Mouse (Mus musculus) CH12.LX (cell line): Measurements from ENCODE around the gene Msmb. TPM values are rescaled to one million over a fixed set of nuclear protein-coding genes. Genes with fewer than 3 reads are reported as not detected.

ENCODE experiments used
- DNase-seq: peaks from one replicate; pipeline ENCODE4 v3.0.0-alpha.2; 2013; ENCODE audit errors: extremely low read depth
- H3K27ac ChIP-seq: 2 replicates; pipeline ENCODE4 v1.5.1; 2012; ENCODE audit warnings: low read depth, mild to moderate bottlenecking, control low read depth, moderate library complexity; ENCODE audit not compliant: insufficient read depth
- H3K27me3 ChIP-seq: replicated peaks from 2 replicates; pipeline ENCODE3; 2012; ENCODE audit warnings: inconsistent platforms
- H3K36me3 ChIP-seq, 2 experiments: replicated peaks in 1 of 2; 2 replicates each; pipeline versions ENCODE3 to v1.6.1; 2012; ENCODE audit warnings: inconsistent platforms in 1 of 2, low read length in 1 of 2, mild to moderate bottlenecking in 1 of 2, mixed read lengths in 1 of 2, moderate library complexity in 1 of 2; ENCODE audit not compliant: control insufficient read depth in 1 of 2, insufficient read depth in 1 of 2
- H3K4me1 ChIP-seq, 2 experiments: 2 replicates each; pipeline ENCODE4 v1.6.1; 2012; ENCODE audit warnings: inconsistent platforms in 1 of 2, moderate library complexity in 1 of 2; ENCODE audit not compliant: insufficient read depth in 2 of 2, control insufficient read depth in 1 of 2
- H3K4me2 ChIP-seq: 2 replicates; pipeline ENCODE4 v1.6.1; 2012; ENCODE audit warnings: low read depth, mild to moderate bottlenecking, control low read depth; ENCODE audit not compliant: poor library complexity, insufficient read depth, severe bottlenecking
- H3K4me3 ChIP-seq, 3 experiments: fragments of 150-350 bp in 1 of 3; sonication (generic) in 1 of 3; replicated peaks in 1 of 3; 2 replicates each; pipeline versions ENCODE3 to v1.5.1; 2011 to 2012; ENCODE audit warnings: low read depth in 2 of 3, low read length in 2 of 3, mild to moderate bottlenecking in 2 of 3, moderate library complexity in 2 of 3, control low read depth in 1 of 3, improper control_type of control experiment in 1 of 3, inconsistent platforms in 1 of 3, mixed read lengths in 1 of 3; ENCODE audit not compliant: poor library complexity in 1 of 3
- H3K79me2 ChIP-seq: replicated peaks from 2 replicates; pipeline ENCODE4 v1.6.1; 2012; ENCODE audit warnings: mild to moderate bottlenecking, moderate library complexity; ENCODE audit not compliant: control insufficient read depth, poor library complexity, insufficient read depth, severe bottlenecking; ENCODE audit errors: extremely low read depth
- H3K9ac ChIP-seq: 2 replicates; pipeline ENCODE4 v1.6.1; 2012; ENCODE audit warnings: low read depth, mild to moderate bottlenecking, control low read depth, moderate library complexity; ENCODE audit not compliant: insufficient read depth
- H3K9me3 ChIP-seq: replicated peaks from 2 replicates; pipeline ENCODE3; 2012; ENCODE audit warnings: low read length, inconsistent platforms, mixed read lengths
- CHD1 ChIP-seq: IDR thresholded peaks from 2 replicates; pipeline ENCODE4 v1.6.1; 2012; ENCODE audit warnings: low read depth, low read length, improper control_type of control experiment, inconsistent platforms
- CTCF ChIP-seq, 2 experiments: IDR thresholded peaks in 1 of 2; conservative IDR thresholded peaks in 1 of 2; 2 replicates each; pipeline ENCODE4 v1.5.1; 2011 to 2012; ENCODE audit warnings: low read depth in 2 of 2, low read length in 2 of 2, improper control_type of control experiment in 1 of 2, inconsistent platforms in 1 of 2, mild to moderate bottlenecking in 1 of 2, moderate library complexity in 1 of 2
- E2F4 ChIP-seq: IDR thresholded peaks from 2 replicates; pipeline ENCODE4 v1.6.1; 2011; ENCODE audit warnings: low read depth, low read length, improper control_type of control experiment; ENCODE audit not compliant: insufficient replicate concordance
- ELF1 ChIP-seq: IDR thresholded peaks from 2 replicates; pipeline ENCODE4 v1.6.1; 2014; ENCODE audit warnings: low read depth, mild to moderate bottlenecking, inconsistent platforms, low read length, improper control_type of control experiment
- GABPA ChIP-seq: IDR thresholded peaks from 2 replicates; pipeline ENCODE4 v1.6.1; 2012; ENCODE audit warnings: low read depth, low read length, improper control_type of control experiment, inconsistent platforms; ENCODE audit not compliant: insufficient replicate concordance
- IRF4 ChIP-seq: IDR thresholded peaks from 2 replicates; pipeline ENCODE4 v1.6.1; 2014; ENCODE audit warnings: low read depth, mild to moderate bottlenecking, inconsistent platforms, low read length, improper control_type of control experiment
- JUN ChIP-seq: IDR thresholded peaks from 2 replicates; pipeline ENCODE4 v1.6.1; 2011; ENCODE audit warnings: low read depth, mild to moderate bottlenecking, low read length, improper control_type of control experiment, moderate library complexity; ENCODE audit not compliant: insufficient read depth
- JUND ChIP-seq: conservative IDR thresholded peaks from 2 replicates; pipeline ENCODE4 v1.6.1; 2011; ENCODE audit warnings: low read depth, low read length, improper control_type of control experiment
- MAX ChIP-seq: IDR thresholded peaks from 2 replicates; pipeline ENCODE4 v1.6.1; 2011; ENCODE audit warnings: low read length, improper control_type of control experiment
- MYC ChIP-seq: IDR thresholded peaks from 2 replicates; pipeline ENCODE4 v1.6.1; 2011; ENCODE audit warnings: low read depth, mild to moderate bottlenecking, improper control_type of control experiment, low read length
- NRF1 ChIP-seq: IDR thresholded peaks from 2 replicates; pipeline ENCODE4 v1.6.1; 2014; ENCODE audit warnings: low read depth, mild to moderate bottlenecking, inconsistent platforms, low read length, improper control_type of control experiment, moderate library complexity
- PAX5 ChIP-seq: IDR thresholded peaks from 2 replicates; pipeline ENCODE4 v1.6.1; 2012; ENCODE audit warnings: low read length, inconsistent platforms, mixed read lengths
- POLR2A ChIP-seq: IDR thresholded peaks from 2 replicates; pipeline ENCODE4 v1.6.1; 2011; ENCODE audit warnings: low read depth, mild to moderate bottlenecking, improper control_type of control experiment, low read length
- SIN3A ChIP-seq: IDR thresholded peaks from 2 replicates; pipeline ENCODE4 v1.6.1; 2012; ENCODE audit warnings: low read length, improper control_type of control experiment, inconsistent platforms
- TCF12 ChIP-seq: IDR thresholded peaks from 2 replicates; pipeline ENCODE4 v1.6.1; 2014; ENCODE audit warnings: low read depth, mild to moderate bottlenecking, inconsistent platforms, low read length, improper control_type of control experiment
- UBTF ChIP-seq: IDR thresholded peaks from 2 replicates; pipeline ENCODE4 v1.6.1; 2012; ENCODE audit warnings: low read depth, mild to moderate bottlenecking, inconsistent platforms, low read length, improper control_type of control experiment, moderate library complexity
- USF1 ChIP-seq: IDR thresholded peaks from 2 replicates; pipeline ENCODE4 v1.6.1; 2014; ENCODE audit warnings: low read depth, mild to moderate bottlenecking, inconsistent platforms, low read length, improper control_type of control experiment
- ZKSCAN1 ChIP-seq: IDR thresholded peaks from 2 replicates; pipeline ENCODE4 v1.6.1; 2012; ENCODE audit warnings: low read depth, inconsistent platforms, low read length, improper control_type of control experiment, borderline replicate concordance
- ZMIZ1 ChIP-seq: IDR thresholded peaks from 2 replicates; pipeline ENCODE4 v1.6.1; 2012; ENCODE audit warnings: low read depth, mild to moderate bottlenecking, inconsistent platforms, low read length, improper control_type of control experiment
- ZNF384 ChIP-seq: IDR thresholded peaks from 2 replicates; pipeline ENCODE4 v1.6.1; 2012; ENCODE audit warnings: low read depth, low read length, improper control_type of control experiment, inconsistent platforms
- dilution Hi-C: fragments of 300-500 bp; cut with MboI; formaldehyde crosslinking; loops from 2 replicates; pipeline ENCODE4 v1.14.3; 2020; ENCODE audit warnings: low sequenced_read_pairs; ENCODE audit not compliant: extremely low pct_unique_long_range_greater_than_20kb, extremely low pct_ligation_motif_present
- in situ Hi-C: fragments of 300-500 bp; cut with MboI; formaldehyde crosslinking; loops from 3 replicates; pipeline ENCODE4 v1.14.3; 2019; ENCODE audit warnings: low sequenced_read_pairs, low pct_ligation_motif_present, low pct_unique_long_range_greater_than_20kb, mixed read lengths
- polyA plus RNA-seq: library from polyadenylated mRNA; unstranded; fragments of >175 nt; gene quantifications from 2 replicates; pipeline ENCODE4 v1.2.1, GENCODE M21; 2012; ENCODE audit warnings: low read depth; ENCODE audit not compliant: insufficient read length
- total RNA-seq, 2 experiments: library from RNA; depleted of rRNA; stranded (reverse); fragments of 300-350 nt in 1 of 2; fragments of >200 nt in 1 of 2; gene quantifications; 2 replicates each; pipeline ENCODE4 v1.2.3; 2012 to 2014

The Msmb gene
- total and polyA plus RNA-seq, 3 experiments: not detected

DNA sequence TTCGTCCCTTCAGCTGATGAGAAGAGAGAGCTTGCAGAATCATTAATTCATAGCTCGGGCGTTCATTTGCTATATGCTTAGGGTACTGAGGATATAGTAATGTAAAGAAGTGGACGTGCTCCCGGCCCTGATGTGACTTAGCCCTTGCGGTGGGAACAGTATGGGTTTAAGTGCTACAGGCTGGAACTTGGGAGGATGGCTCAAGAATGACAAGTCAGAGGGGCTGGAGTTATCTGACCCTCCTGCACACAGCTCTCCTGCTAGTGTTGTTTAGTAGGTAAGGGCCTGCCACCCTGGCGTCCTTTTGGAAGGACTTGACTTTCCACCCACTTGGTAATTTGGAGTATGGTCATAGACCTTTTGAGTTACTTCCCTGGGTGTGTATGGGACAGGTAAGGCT is 18.7 kb downstream of the Msmb start:
- Histone ChIP-seq H3K27ac (no peak overlapping the region; the same call in 1 of the 2 replicates), H3K4me1 (peaks cover 0 to 44% of the 10 kb centered on the region in 2 experiments; a peak in 2 of 4 replicates), H3K27me3 (no peaks in the 10 kb centered on the region), H3K9ac (peak overlapping the region; percentile 93), H3K4me3 (peak overlapping the region; percentile 80 to 98 (median 96))
- DNase-seq: no peak
- dilution Hi-C loops: no loop called here
- TF ChIP-seq CTCF (conservative IDR thresholded peaks at IDR 0.05 in 1 of 2, IDR thresholded peaks at IDR 0.05 in 1 of 2; ENCODE audit: low read depth in 2 of 2, low read length in 2 of 2): no peak
- TF ChIP-seq JUN: no peak
- no peak for TF ChIP-seq PAX5
- TF ChIP-seq JUND: no peak
- TF ChIP-seq USF1: no peak
- TF ChIP-seq, all 38 proteins: peak for 0
- Histone ChIP-seq H3K79me2 (peaks cover 43% of the 10 kb centered on the region), H3K4me2 (peak overlapping the region; percentile 82), H3K9me3 (peaks cover 7% of the 10 kb centered on the region), H3K36me3 (peaks cover 0 to 17% of the 10 kb centered on the region in 2 experiments)
- in situ Hi-C loops: no loop called here

DNA sequence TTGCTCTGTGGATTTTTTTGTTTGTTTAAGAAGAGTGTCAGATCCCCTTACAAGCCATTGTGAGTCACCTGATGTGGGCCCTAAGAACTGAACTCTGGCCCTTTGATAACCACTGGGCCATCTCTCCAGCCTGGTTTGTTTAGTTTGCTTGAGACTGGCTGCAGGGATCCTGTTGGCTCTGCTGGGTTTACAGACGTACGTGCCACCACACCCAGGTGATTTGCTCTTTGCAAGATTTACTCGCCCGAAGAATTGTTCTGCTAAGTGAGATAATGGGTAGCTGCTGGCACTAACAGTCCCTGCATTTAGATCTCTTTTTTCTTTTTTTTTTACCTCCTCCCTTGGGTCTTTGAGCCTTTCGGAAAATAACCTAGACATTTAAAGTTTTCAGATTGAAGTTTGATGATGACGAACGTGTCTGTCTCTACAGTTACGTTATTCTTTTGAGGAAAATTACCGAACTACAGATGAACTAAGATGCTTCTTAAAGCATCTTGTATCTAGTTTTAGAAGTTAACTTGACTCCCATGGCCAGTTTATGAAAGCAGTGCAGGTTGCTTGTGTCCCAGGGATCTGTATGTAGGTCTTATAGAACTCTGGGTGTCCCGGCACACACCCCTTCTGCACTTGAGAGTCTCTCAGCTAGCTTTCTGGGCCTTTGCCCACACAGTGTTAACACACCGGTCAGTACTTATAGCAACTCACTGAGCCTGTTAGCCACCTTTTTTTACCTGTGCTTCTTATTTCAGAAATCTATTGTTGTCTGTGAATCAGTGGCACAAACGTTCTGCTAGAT is 19.5 kb downstream of the Msmb start:
- H3K79me2 ChIP-seq: peaks cover 47% of the 10 kb centered on the region
- DNase-seq: no peak
- peaks cover 0 to 44% of the 10 kb centered on the region in 2 experiments; a peak in 2 of 4 replicates for H3K4me1 ChIP-seq
- H3K4me2 ChIP-seq: peak overlapping the region; percentile 82
- dilution Hi-C loops (no loop called here), in situ Hi-C loops (no loop called here)
- H3K4me3 ChIP-seq: peak overlapping the region in 2 of 3 experiments; percentile 23 to 80
- no peaks in the 10 kb centered on the region for H3K27me3 ChIP-seq
- H3K36me3 ChIP-seq: peaks cover 0 to 17% of the 10 kb centered on the region in 2 experiments
- H3K27ac ChIP-seq: no peak overlapping the region
- peak overlapping the region; percentile 93 for H3K9ac ChIP-seq
- TF ChIP-seq SIN3A: no peak
- TF ChIP-seq MYC: no peak
- no peak for TF ChIP-seq E2F4
- no peak for TF ChIP-seq ELF1
- TF ChIP-seq ZKSCAN1: no peak
- no peak for TF ChIP-seq UBTF
- TF ChIP-seq JUN: no peak
- TF ChIP-seq POLR2A: no peak
- no peak for TF ChIP-seq MAX
- no peak for TF ChIP-seq IRF4
- TF ChIP-seq USF1: no peak
- TF ChIP-seq NRF1: no peak
- no peak for TF ChIP-seq GABPA
- TF ChIP-seq ZNF384: no peak
- TF ChIP-seq CHD1: no peak
- TF ChIP-seq TCF12: no peak
- TF ChIP-seq ZMIZ1: no peak
- H3K9me3 ChIP-seq: peaks cover 7% of the 10 kb centered on the region
